Mouse (Mus musculus): ENCODE measurements around the gene Zbtb38. TPM values are rescaled to one million over a fixed set of nuclear protein-coding genes. Genes with fewer than 3 reads are reported as not detected.

The Zbtb38 gene
- polyA plus RNA-seq, 1 experiment from 2014 or later: 24.7 TPM

GRCm38 (mm10) chr9:96716735-96717444 lies 35.7 kb downstream of the Zbtb38 start:
- H3K9ac ChIP-seq (ENCODE audit: low read depth, low read length): no peak overlapping the region
- H3K36me3 ChIP-seq (ENCODE audit: control insufficient read depth, insufficient read depth, low read length): no peaks in the 10 kb centered on the region
- H3K9me3 ChIP-seq (replicated peaks; ENCODE audit: control insufficient read depth, low read length): no peaks in the 10 kb centered on the region
- no peak overlapping the region; the same call in 1 of the 2 replicates for H3K27ac ChIP-seq (ENCODE audit: low read depth, low read length)
- peaks cover 28% of the 10 kb centered on the region for H3K4me1 ChIP-seq (ENCODE audit: control insufficient read depth, insufficient read depth, low read length)
- H3K4me2 ChIP-seq: no peak overlapping the region
- no peaks in the 10 kb centered on the region for H3K27me3 ChIP-seq (ENCODE audit: control insufficient read depth, insufficient read depth, low read length)
- H3K4me3 ChIP-seq (ENCODE audit: low read depth, low read length): no peak overlapping the region
- WGBS (ENCODE audit: insufficient replicate concordance): 88% methylated on average over 14 of the region's 14 CpGs
- no peak for ATAC-seq (replicated peaks; ENCODE audit: insufficient number of reproducible peaks, low FRiP score, low TSS enrichment)

- H3K36me3 ChIP-seq (ENCODE audit: control insufficient read depth, insufficient read depth, low read length): no peaks in the 10 kb centered on the region
- no peak for ATAC-seq (replicated peaks; ENCODE audit: insufficient number of reproducible peaks, low FRiP score, low TSS enrichment)
- peaks cover 25% of the 10 kb centered on the region for H3K4me1 ChIP-seq (ENCODE audit: control insufficient read depth, insufficient read depth, low read length)
- WGBS (ENCODE audit: insufficient replicate concordance): 81% methylated on average over 10 of the region's 10 CpGs
- H3K27me3 ChIP-seq (ENCODE audit: control insufficient read depth, insufficient read depth, low read length): no peaks in the 10 kb centered on the region
- H3K9me3 ChIP-seq (replicated peaks; ENCODE audit: control insufficient read depth, low read length): no peaks in the 10 kb centered on the region
- no peak overlapping the region for H3K4me3 ChIP-seq (ENCODE audit: low read depth, low read length)
- no peak overlapping the region for H3K27ac ChIP-seq (ENCODE audit: low read depth, low read length)
- H3K4me2 ChIP-seq: no peak overlapping the region
- no peak overlapping the region for H3K9ac ChIP-seq (ENCODE audit: low read depth, low read length)
These were observed 36.5 kb downstream of the Zbtb38 start for GRCm38 (mm10) chr9:96716136-96716535.

- no peaks in the 10 kb centered on the region for H3K36me3 ChIP-seq (ENCODE audit: control insufficient read depth, insufficient read depth, low read length)
- H3K9me3 ChIP-seq (replicated peaks; ENCODE audit: control insufficient read depth, low read length): no peaks in the 10 kb centered on the region
- no peaks in the 10 kb centered on the region for H3K27me3 ChIP-seq (ENCODE audit: control insufficient read depth, insufficient read depth, low read length)
- H3K9ac ChIP-seq (ENCODE audit: low read depth, low read length): no peak overlapping the region
- H3K4me2 ChIP-seq: no peak overlapping the region
- no peak overlapping the region for H3K4me3 ChIP-seq (ENCODE audit: low read depth, low read length)
- 85% methylated on average over 11 of the region's 11 CpGs for WGBS (ENCODE audit: insufficient replicate concordance)
- H3K4me1 ChIP-seq (ENCODE audit: control insufficient read depth, insufficient read depth, low read length): peaks cover 19% of the 10 kb centered on the region
- ATAC-seq (replicated peaks; ENCODE audit: insufficient number of reproducible peaks, low FRiP score, low TSS enrichment): no peak
- H3K27ac ChIP-seq (ENCODE audit: low read depth, low read length): no peak overlapping the region
These were observed 37.5 kb downstream of the Zbtb38 start for GRCm38 (mm10) chr9:96715171-96715570.

GRCm38 (mm10) chr9:96713472-96714390 lies 38.9 kb downstream of the Zbtb38 start:
- no peak overlapping the region for H3K4me3 ChIP-seq (ENCODE audit: low read depth, low read length)
- 0 out of 2 replicates have a peak overlapping the region, but pooled peaks have one; percentile 30 for H3K9ac ChIP-seq (ENCODE audit: low read depth, low read length)
- no peaks in the 10 kb centered on the region for H3K9me3 ChIP-seq (replicated peaks; ENCODE audit: control insufficient read depth, low read length)
- no peaks in the 10 kb centered on the region for H3K36me3 ChIP-seq (ENCODE audit: control insufficient read depth, insufficient read depth, low read length)
- WGBS (ENCODE audit: insufficient replicate concordance): 63% methylated on average over 14 of the region's 14 CpGs
- no peak for ATAC-seq (replicated peaks; ENCODE audit: insufficient number of reproducible peaks, low FRiP score, low TSS enrichment)
- peaks cover 16% of the 10 kb centered on the region for H3K4me1 ChIP-seq (ENCODE audit: control insufficient read depth, insufficient read depth, low read length)
- peak overlapping the region; percentile 62 for H3K27ac ChIP-seq (ENCODE audit: low read depth, low read length)
- no peak overlapping the region for H3K4me2 ChIP-seq
- H3K27me3 ChIP-seq (ENCODE audit: control insufficient read depth, insufficient read depth, low read length): no peaks in the 10 kb centered on the region

GRCm38 (mm10) chr9:96712758-96713471 lies 39.7 kb downstream of the Zbtb38 start:
- Histone ChIP-seq H3K36me3 (ENCODE audit: control insufficient read depth, insufficient read depth, low read length) (no peaks in the 10 kb centered on the region), H3K9me3 (replicated peaks; ENCODE audit: control insufficient read depth, low read length) (no peaks in the 10 kb centered on the region), H3K4me2 (no peak overlapping the region), H3K27ac (ENCODE audit: low read depth, low read length) (peak overlapping the region; percentile 82), H3K4me1 (ENCODE audit: control insufficient read depth, insufficient read depth, low read length) (peaks cover 24% of the 10 kb centered on the region), H3K4me3 (ENCODE audit: low read depth, low read length) (no peak overlapping the region), H3K27me3 (ENCODE audit: control insufficient read depth, insufficient read depth, low read length) (no peaks in the 10 kb centered on the region), H3K9ac (ENCODE audit: low read depth, low read length) (peak overlapping the region; percentile 29; the same call in 1 of the 2 replicates)
- no peak for ATAC-seq (replicated peaks; ENCODE audit: insufficient number of reproducible peaks, low FRiP score, low TSS enrichment)
- WGBS (ENCODE audit: insufficient replicate concordance): 72% methylated on average over 14 of the region's 14 CpGs

GRCm38 (mm10) chr9:96712045-96712444 lies 40.6 kb downstream of the Zbtb38 start:
- H3K27me3 ChIP-seq (ENCODE audit: control insufficient read depth, insufficient read depth, low read length): no peaks in the 10 kb centered on the region
- H3K36me3 ChIP-seq (ENCODE audit: control insufficient read depth, insufficient read depth, low read length): no peaks in the 10 kb centered on the region
- H3K9ac ChIP-seq (ENCODE audit: low read depth, low read length): peak overlapping the region; percentile 24
- H3K4me1 ChIP-seq (ENCODE audit: control insufficient read depth, insufficient read depth, low read length): peaks cover 25% of the 10 kb centered on the region
- peak; percentile 70 for ATAC-seq (replicated peaks; ENCODE audit: insufficient number of reproducible peaks, low FRiP score, low TSS enrichment)
- peak overlapping the region; percentile 9; the same call in 1 of the 2 replicates for H3K4me2 ChIP-seq
- WGBS (ENCODE audit: insufficient replicate concordance): 68% methylated on average over 12 of the region's 12 CpGs
- peak overlapping the region; percentile 82 for H3K27ac ChIP-seq (ENCODE audit: low read depth, low read length)
- H3K9me3 ChIP-seq (replicated peaks; ENCODE audit: control insufficient read depth, low read length): no peaks in the 10 kb centered on the region
- no peak overlapping the region for H3K4me3 ChIP-seq (ENCODE audit: low read depth, low read length)

GRCm38 (mm10) chr9:96710241-96710946 lies 42.2 kb downstream of the Zbtb38 start:
- 75% methylated on average over 15 of the region's 15 CpGs for WGBS (ENCODE audit: insufficient replicate concordance)
- ATAC-seq (replicated peaks; ENCODE audit: insufficient number of reproducible peaks, low FRiP score, low TSS enrichment): no peak
- Histone ChIP-seq H3K9ac (ENCODE audit: low read depth, low read length) (no peak overlapping the region), H3K4me3 (ENCODE audit: low read depth, low read length) (no peak overlapping the region), H3K27me3 (ENCODE audit: control insufficient read depth, insufficient read depth, low read length) (no peaks in the 10 kb centered on the region), H3K9me3 (replicated peaks; ENCODE audit: control insufficient read depth, low read length) (no peaks in the 10 kb centered on the region), H3K36me3 (ENCODE audit: control insufficient read depth, insufficient read depth, low read length) (no peaks in the 10 kb centered on the region), H3K27ac (ENCODE audit: low read depth, low read length) (no peak overlapping the region), H3K4me1 (ENCODE audit: control insufficient read depth, insufficient read depth, low read length) (peaks cover 29% of the 10 kb centered on the region), H3K4me2 (no peak overlapping the region)

GRCm38 (mm10) chr9:96708905-96709304 lies 43.7 kb downstream of the Zbtb38 start:
- no peak overlapping the region for H3K4me2 ChIP-seq
- peaks cover 29% of the 10 kb centered on the region for H3K4me1 ChIP-seq (ENCODE audit: control insufficient read depth, insufficient read depth, low read length)
- H3K4me3 ChIP-seq (ENCODE audit: low read depth, low read length): no peak overlapping the region
- H3K9ac ChIP-seq (ENCODE audit: low read depth, low read length): no peak overlapping the region
- H3K36me3 ChIP-seq (ENCODE audit: control insufficient read depth, insufficient read depth, low read length): no peaks in the 10 kb centered on the region
- no peak for ATAC-seq (replicated peaks; ENCODE audit: insufficient number of reproducible peaks, low FRiP score, low TSS enrichment)
- 92% methylated on average over 9 of the region's 9 CpGs for WGBS (ENCODE audit: insufficient replicate concordance)
- H3K27ac ChIP-seq (ENCODE audit: low read depth, low read length): no peak overlapping the region
- no peaks in the 10 kb centered on the region for H3K27me3 ChIP-seq (ENCODE audit: control insufficient read depth, insufficient read depth, low read length)
- H3K9me3 ChIP-seq (replicated peaks; ENCODE audit: control insufficient read depth, low read length): no peaks in the 10 kb centered on the region

Data from heart, embryonic 11.5 days (tissue).